Mouse (Mus musculus) gastrocnemius, adult 8-10 months (tissue): ENCODE data around the gene Fam189a1. TPM values are rescaled to one million over a fixed set of nuclear protein-coding genes. Genes with fewer than 3 reads are reported as not detected.

ENCODE experiments used
- DNase-seq, 2 experiments: peaks; one replicate each; pipeline ENCODE4 v3.0.0; 2022; ENCODE audit warnings: low spot score in 2 of 2
- total RNA-seq, 4 experiments: library from RNA; stranded (reverse); gene quantifications; 2 replicates each; pipeline ENCODE4 v1.2.4; 2022

The Fam189a1 gene
- total RNA-seq, 4 experiments from 2014 or later = not detected

DNA sequence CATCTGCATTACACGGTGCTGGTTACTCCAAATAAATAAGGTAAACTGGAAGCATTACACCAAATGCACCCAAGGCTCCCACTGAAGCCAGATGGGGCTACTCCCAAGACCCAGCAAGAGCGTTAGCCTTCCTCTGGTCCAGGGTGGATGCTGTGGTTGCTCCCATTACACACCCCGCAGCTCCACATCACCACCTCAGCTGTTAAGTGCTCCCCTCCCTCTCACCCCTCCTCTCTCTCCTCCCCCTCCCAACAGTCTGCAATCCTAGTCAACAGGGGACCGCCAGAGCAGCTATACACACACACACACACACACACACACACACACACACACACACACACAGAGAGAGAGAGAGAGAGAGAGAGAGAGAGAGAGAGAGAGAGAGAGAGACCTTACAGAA, 109.7 kb downstream of the Fam189a1 start:
- DNase-seq = no peak

GRCm38 (mm10) chr7:65044280-65044679, 112.1 kb downstream of the Fam189a1 start:
- no peak for DNase-seq

DNA sequence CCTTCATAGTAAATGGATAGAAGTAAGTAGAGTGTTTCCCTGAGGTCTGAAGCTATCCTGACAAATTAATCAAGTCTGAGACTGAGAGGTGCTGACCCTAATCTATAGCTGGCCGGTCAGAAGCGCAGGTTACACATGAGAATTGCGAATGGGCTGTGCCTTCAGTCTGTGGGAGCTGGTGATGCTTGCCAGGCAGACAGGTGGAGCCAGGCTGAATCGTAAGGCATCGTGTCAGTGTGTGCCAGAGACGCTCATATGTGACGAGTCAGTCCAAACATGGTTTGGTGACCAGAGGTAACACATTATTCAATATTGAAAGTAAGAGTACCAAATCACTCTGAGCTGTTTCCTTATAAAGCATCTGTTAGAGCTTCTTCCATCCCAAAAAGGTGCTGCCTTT, 115.3 kb downstream of the Fam189a1 start:
- no peak for DNase-seq

GRCm38 (mm10) chr7:65031741-65032140, 124.6 kb downstream of the Fam189a1 start:
- DNase-seq = no peak

GRCm38 (mm10) chr7:65031195-65031594, 125.2 kb downstream of the Fam189a1 start:
- no peak for DNase-seq

GRCm38 (mm10) chr7:65029985-65030384, 126.4 kb downstream of the Fam189a1 start:
- DNase-seq = no peak

- DNase-seq = no peak
Measured at GRCm38 (mm10) chr7:65021298-65021697, 135.1 kb downstream of the Fam189a1 start.

GRCm38 (mm10) chr7:65018036-65018679, 138.2 kb downstream of the Fam189a1 start:
- DNase-seq = no peak

GRCm38 (mm10) chr7:65017348-65017747, 139.0 kb downstream of the Fam189a1 start:
- no peak for DNase-seq

DNA sequence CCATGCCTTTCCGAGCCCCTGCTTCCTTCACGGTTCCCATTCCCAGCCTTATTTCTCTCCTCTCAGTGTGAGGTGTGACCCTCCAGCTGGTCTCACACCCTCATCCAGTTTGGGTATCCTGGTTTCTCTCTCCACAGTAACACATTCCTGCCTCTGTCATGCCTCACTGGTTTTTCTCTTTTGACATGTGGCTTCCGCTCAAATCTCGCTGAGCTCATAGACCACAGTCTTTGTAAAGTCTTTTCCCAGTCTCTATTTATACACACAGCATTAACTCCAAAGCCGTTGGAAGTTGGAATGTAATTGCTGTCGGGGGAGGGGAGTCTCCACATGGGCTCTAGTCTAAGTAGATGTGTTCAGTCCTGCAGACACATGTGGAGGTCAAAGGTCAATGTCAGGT, 145.2 kb downstream of the Fam189a1 start:
- no peak for DNase-seq

DNA sequence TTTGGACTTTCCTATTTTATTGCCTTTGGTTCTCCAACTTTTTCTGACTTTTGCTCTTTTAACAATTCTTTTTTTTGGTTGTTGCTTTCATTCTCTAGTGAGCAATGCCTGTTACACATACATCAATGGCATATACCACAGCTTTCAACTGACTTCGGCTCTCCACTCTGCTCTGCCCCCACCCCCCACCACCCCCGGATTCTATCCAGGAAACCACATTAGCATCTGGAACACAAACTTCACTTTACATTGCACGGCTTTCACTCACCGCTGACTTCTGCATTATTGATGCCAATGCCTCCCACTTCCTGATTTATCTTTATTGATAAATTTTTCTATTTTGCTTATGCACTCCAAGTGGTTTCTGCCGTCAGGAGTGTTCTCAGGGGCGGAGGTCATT, 146.1 kb downstream of the Fam189a1 start:
- DNase-seq = no peak

- no peak for DNase-seq
Measured at GRCm38 (mm10) chr7:65005731-65006130, 150.6 kb downstream of the Fam189a1 start.

GRCm38 (mm10) chr7:64999718-65000214, 156.6 kb downstream of the Fam189a1 start:
- no peak for DNase-seq

DNA sequence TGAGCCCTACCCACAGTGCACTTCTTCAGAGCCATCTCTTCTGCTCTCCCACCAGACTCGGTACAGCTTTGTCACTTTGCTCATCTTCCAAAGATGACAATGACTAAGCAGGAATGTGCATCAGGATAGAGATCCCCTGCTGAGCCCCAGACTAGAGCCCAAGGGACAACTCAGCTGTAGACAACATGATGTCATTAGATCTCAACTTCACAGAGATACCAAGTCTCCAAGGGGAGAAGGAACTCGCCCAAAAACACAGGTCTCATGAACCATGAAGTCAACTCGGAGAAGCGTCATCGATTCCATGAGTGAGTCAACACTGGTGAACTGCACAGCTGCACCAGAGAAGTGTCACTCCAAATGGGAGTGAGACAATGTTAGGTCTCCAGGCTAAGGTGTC, 158.6 kb downstream of the Fam189a1 start:
- no peak for DNase-seq

GRCm38 (mm10) chr7:64995946-64996444, 160.4 kb downstream of the Fam189a1 start:
- DNase-seq = no peak

DNA sequence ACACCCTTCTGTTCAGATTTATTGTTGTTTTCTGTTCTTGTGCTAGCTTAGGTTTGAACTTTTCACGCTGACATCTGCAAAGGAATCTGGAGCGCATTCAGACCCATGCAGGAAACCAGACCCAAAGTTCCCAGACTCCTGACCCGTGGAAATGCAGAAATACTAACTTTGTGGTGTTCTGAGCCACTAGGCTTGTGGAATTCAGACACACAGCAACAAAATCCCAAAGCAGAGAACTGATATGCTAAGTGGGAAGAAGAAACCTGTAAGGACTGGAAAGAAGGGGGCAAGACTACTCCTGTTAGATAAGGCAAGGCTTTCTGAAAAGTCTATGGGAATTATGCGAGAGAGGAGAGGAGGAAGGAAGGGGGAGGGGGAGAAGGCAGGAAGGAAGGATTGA, 167.0 kb downstream of the Fam189a1 start:
- DNase-seq = no peak

DNA sequence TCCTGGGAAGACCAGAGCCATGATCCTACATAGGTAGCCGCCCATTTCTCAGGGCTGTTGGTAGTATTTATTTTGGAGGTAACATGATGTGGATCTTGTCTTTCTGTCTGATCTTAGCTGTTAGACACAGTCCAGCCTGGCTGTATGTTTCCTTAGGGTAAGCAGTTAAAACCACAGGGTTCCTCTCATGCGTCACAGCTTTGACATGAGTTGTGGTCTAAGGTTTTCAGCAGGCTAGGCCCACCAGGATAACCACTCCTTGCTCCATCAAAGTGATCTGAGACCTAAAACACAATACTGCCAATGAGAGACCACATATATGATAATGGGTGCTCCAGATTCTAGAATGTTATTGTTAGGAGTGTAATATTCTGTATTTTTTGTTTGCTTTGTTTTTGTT, 168.4 kb downstream of the Fam189a1 start:
- DNase-seq = no peak

DNA sequence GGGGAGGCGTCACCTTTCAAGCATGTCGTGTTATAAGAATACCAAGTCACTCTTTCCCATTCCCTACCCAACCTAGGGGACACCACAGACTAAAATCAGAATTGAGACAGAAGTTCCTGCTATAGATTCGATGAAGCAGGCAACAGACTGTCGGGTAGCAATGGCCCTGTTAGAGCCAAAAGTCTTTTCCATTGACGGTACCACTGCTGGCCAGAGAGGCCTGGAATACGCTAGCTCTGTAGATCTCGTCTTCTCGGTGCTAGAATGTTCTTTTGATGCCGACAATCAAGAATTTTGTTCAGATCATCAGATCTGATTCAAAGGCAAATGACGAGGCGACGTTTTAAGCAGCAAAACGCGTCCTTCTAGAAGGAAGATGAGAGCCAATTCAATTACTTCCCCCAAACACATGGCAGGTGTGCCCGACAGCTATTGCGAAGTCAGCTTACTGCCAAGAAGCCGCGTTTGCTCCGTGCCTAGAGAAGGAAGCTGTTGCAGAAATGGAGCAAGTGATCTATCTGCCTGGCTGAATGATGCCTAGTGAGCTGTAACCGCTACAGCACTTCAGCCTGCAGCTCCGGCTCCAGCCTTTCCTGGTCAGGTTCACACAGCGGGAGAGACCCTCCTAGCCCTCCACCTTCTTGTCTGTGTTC, 171.8 kb downstream of the Fam189a1 start:
- no peak for DNase-seq

DNA sequence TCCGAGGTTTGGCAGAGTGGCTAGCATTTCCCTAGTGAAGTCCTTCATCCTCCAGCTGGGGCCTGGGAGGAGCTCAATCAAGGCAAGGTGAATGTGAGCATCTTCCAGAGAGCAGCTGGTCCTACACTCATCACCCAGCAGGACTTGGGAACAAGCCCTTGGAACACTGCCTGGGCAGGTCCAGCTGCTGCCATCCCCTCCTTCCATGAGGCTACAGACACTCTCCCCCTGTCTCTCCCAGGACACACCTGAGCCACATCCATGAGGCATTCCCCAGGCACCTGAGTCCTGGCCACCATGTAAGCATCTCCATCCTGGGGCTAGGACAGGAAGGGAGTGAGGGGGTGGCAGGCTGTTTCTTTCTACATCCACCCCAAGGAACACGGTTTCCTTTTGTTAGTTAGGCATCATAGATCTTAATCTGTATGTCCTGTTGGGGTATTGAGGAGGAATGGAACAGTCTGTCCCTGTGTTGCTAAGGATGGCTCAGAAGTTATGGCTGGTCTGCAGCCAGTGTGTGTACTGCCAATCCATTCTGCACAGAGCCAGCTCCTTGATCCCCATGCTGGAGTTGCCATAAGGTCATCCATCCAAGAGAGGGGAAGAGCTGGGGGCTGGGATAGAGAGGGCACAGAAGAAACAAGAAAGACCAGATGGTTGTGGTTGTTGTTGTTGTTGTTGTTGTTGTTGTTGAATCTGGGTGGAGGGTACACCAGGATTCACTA, 174.7 kb downstream of the Fam189a1 start:
- no peak for DNase-seq

GRCm38 (mm10) chr7:64973590-64974262, 182.6 kb downstream of the Fam189a1 start:
- no peak for DNase-seq

GRCm38 (mm10) chr7:64962128-64962527, 194.2 kb downstream of the Fam189a1 start:
- DNase-seq = no peak

DNA sequence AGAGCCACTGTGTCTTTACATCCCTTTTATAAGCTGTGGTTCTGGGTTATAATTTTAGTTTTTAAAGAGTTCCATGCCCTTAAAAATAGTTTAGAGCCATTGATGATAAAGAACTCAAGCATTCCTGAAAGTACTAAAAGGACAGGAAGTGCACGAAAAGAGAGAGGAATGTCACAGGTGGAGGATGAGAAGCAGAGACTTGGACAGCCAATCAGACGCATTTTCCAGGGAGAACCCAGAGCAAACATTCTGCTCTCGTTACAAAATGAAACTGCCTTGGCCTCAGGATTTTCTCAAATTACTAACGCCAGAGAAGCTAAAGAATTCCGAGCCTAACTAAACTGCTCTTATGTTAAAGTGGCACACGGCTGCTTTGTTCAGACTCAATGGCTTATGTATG, 197.3 kb downstream of the Fam189a1 start:
- DNase-seq = no peak
